In genomic region chr3:86917048-86917447, GRCm38 (mm10) we compare ENCODE assay signal across 18 mouse cellular contexts. TPM values are rescaled to one million over a fixed set of nuclear protein-coding genes. Genes with fewer than 3 reads are reported as not detected.
DNase-seq lines count a peak whose midpoint lies in the region; ATAC-seq and TF ChIP-seq lines count a peak whose summit lies in the region.
"Had no signal": no experiment of that assay in that cellular context is flagged by ENCODE, and none has a peak within 500 bp of the region (broad histone marks: within the 10 kb centered on the region; RNA-seq: fewer than 3 reads in every experiment).

No protein-coding gene starts in this region.

- no peak overlapping the region; the same call in 1 of the 2 replicates for H3K4me3 ChIP-seq in hindbrain, embryonic 12.5 days
- no peak overlapping the region for H3K4me3 ChIP-seq in hindbrain, embryonic 10.5 days
- H3K4me3 ChIP-seq in forebrain, embryonic 16.5 days (replicated peaks; ENCODE audit: low read length), result peak overlapping the region; percentile 13
- no peak overlapping the region for H3K4me3 ChIP-seq in midbrain, embryonic 13.5 days (replicated peaks)
- no peak overlapping the region for H3K4me3 ChIP-seq in neural tube, embryonic 15.5 days (replicated peaks)
- no peak overlapping the region for H3K4me3 ChIP-seq in stomach, postnatal 0 days (ENCODE audit: low read depth, low read length)
- H3K4me3 ChIP-seq: heart, embryonic 10.5 days had no signal

- no peak overlapping the region for H3K9ac ChIP-seq in hindbrain, embryonic 12.5 days
- no peak overlapping the region for H3K9ac ChIP-seq in forebrain, embryonic 16.5 days (replicated peaks; ENCODE audit: low read depth, low read length)
- no peak overlapping the region for H3K9ac ChIP-seq in midbrain, embryonic 13.5 days (replicated peaks)
- H3K9ac ChIP-seq in neural tube, embryonic 15.5 days (replicated peaks), result no peak overlapping the region
- H3K9ac ChIP-seq in stomach, postnatal 0 days (ENCODE audit: low read length), result no peak overlapping the region

- no peak for DNase-seq in hindbrain, embryonic 10.5 days (ENCODE audit: low spot score)
- no peak for DNase-seq in stomach, postnatal 0 days (ENCODE audit: low spot score)
- no peak for DNase-seq in cerebellum, postnatal 36 days
- DNase-seq: adrenal gland, postnatal 25 days; cerebellum, adult 11 months; cerebellum, postnatal 14 days; kidney, adult 2 months; kidney, postnatal 10 days; left cerebral cortex, postnatal 4 days; liver; thymus, adult 18-20 months; thymus, postnatal 4 days had no signal

- WGBS in hindbrain, embryonic 12.5 days, result 98% methylated on average over 5 of the region's 5 CpGs
- 92% methylated on average over 5 of the region's 5 CpGs for WGBS in hindbrain, embryonic 10.5 days
- WGBS in forebrain, embryonic 16.5 days, result 97% methylated on average over 5 of the region's 5 CpGs
- 96% methylated on average over 5 of the region's 5 CpGs for WGBS in midbrain, embryonic 13.5 days
- WGBS in neural tube, embryonic 15.5 days, result 96% methylated on average over 5 of the region's 5 CpGs
- 94% methylated on average over 5 of the region's 5 CpGs for WGBS in stomach, postnatal 0 days

- H3K27ac ChIP-seq in hindbrain, embryonic 12.5 days, result no peak overlapping the region
- no peak overlapping the region for H3K27ac ChIP-seq in hindbrain, embryonic 10.5 days
- H3K27ac ChIP-seq in forebrain, embryonic 16.5 days (ENCODE audit: low read length), result no peak overlapping the region
- H3K27ac ChIP-seq in midbrain, embryonic 13.5 days, result no peak overlapping the region
- H3K27ac ChIP-seq in neural tube, embryonic 15.5 days (replicated peaks), result no peak overlapping the region
- H3K27ac ChIP-seq in stomach, postnatal 0 days (replicated peaks), result no peak overlapping the region
- H3K27ac ChIP-seq: heart, embryonic 10.5 days had no signal

- ATAC-seq in hindbrain, embryonic 12.5 days (ENCODE audit: low FRiP score), result no peak
- ATAC-seq in forebrain, embryonic 16.5 days, result no peak
- ATAC-seq in midbrain, embryonic 13.5 days, result no peak
- no peak for ATAC-seq in neural tube, embryonic 15.5 days (ENCODE audit: low FRiP score)
- no peak for ATAC-seq in stomach, postnatal 0 days (ENCODE audit: low FRiP score, low TSS enrichment)
- ATAC-seq: lung, postnatal 0 days had no signal

- no peaks in the 10 kb centered on the region for H3K9me3 ChIP-seq in hindbrain, embryonic 12.5 days (replicated peaks)
- no peaks in the 10 kb centered on the region for H3K9me3 ChIP-seq in hindbrain, embryonic 10.5 days
- H3K9me3 ChIP-seq in forebrain, embryonic 16.5 days (ENCODE audit: control insufficient read depth, low read length), result no peaks in the 10 kb centered on the region
- H3K9me3 ChIP-seq in midbrain, embryonic 13.5 days, result no peaks in the 10 kb centered on the region
- no peaks in the 10 kb centered on the region for H3K9me3 ChIP-seq in neural tube, embryonic 15.5 days (replicated peaks)
- no peaks in the 10 kb centered on the region for H3K9me3 ChIP-seq in stomach, postnatal 0 days (ENCODE audit: control insufficient read depth, low read length)
- H3K9me3 ChIP-seq: heart, embryonic 10.5 days had no signal

- no peak for TF ChIP-seq CTCF in stomach, postnatal 0 days (IDR thresholded peaks at IDR 0.05; ENCODE audit: low read depth)

- no peak for TF ChIP-seq EP300 in stomach, postnatal 0 days (optimal IDR thresholded peaks at IDR 0.05)

- H3K27me3 ChIP-seq in hindbrain, embryonic 12.5 days, result no peaks in the 10 kb centered on the region
- peaks cover 14% of the 10 kb centered on the region for H3K27me3 ChIP-seq in hindbrain, embryonic 10.5 days (ENCODE audit: insufficient read depth, poor library complexity, severe bottlenecking)
- H3K27me3 ChIP-seq in forebrain, embryonic 16.5 days (replicated peaks; ENCODE audit: control insufficient read depth, insufficient read depth, low read length), result no peaks in the 10 kb centered on the region
- no peaks in the 10 kb centered on the region for H3K27me3 ChIP-seq in midbrain, embryonic 13.5 days
- H3K27me3 ChIP-seq in neural tube, embryonic 15.5 days (replicated peaks), result no peaks in the 10 kb centered on the region
- H3K27me3 ChIP-seq in stomach, postnatal 0 days (ENCODE audit: control insufficient read depth, insufficient read depth, low read length), result no peaks in the 10 kb centered on the region

- peaks cover 32% of the 10 kb centered on the region for H3K4me1 ChIP-seq in hindbrain, embryonic 12.5 days
- H3K4me1 ChIP-seq in hindbrain, embryonic 10.5 days (replicated peaks), result peaks cover 47% of the 10 kb centered on the region
- H3K4me1 ChIP-seq in forebrain, embryonic 16.5 days (replicated peaks; ENCODE audit: control insufficient read depth, insufficient read depth, low read length), result peaks cover 35% of the 10 kb centered on the region
- peaks cover 41% of the 10 kb centered on the region for H3K4me1 ChIP-seq in midbrain, embryonic 13.5 days (replicated peaks)
- peaks cover 54% of the 10 kb centered on the region for H3K4me1 ChIP-seq in neural tube, embryonic 15.5 days
- peaks cover 2% of the 10 kb centered on the region; the same call in 1 of the 2 replicates for H3K4me1 ChIP-seq in stomach, postnatal 0 days (replicated peaks; ENCODE audit: control insufficient read depth, insufficient read depth)

- H3K4me2 ChIP-seq in hindbrain, embryonic 12.5 days (replicated peaks), result peak overlapping the region; percentile 73
- peak overlapping the region; percentile 73 for H3K4me2 ChIP-seq in forebrain, embryonic 16.5 days (ENCODE audit: low read length)
- peak overlapping the region; percentile 68 for H3K4me2 ChIP-seq in midbrain, embryonic 13.5 days (replicated peaks)
- peak overlapping the region; percentile 66 for H3K4me2 ChIP-seq in neural tube, embryonic 15.5 days
- H3K4me2 ChIP-seq in stomach, postnatal 0 days (replicated peaks; ENCODE audit: low read depth), result no peak overlapping the region

- H3K36me3 ChIP-seq in hindbrain, embryonic 12.5 days, result peaks cover 12% of the 10 kb centered on the region; the same call in 1 of the 2 replicates
- H3K36me3 ChIP-seq in hindbrain, embryonic 10.5 days, result peaks cover 29% of the 10 kb centered on the region
- H3K36me3 ChIP-seq in forebrain, embryonic 16.5 days (ENCODE audit: control insufficient read depth, insufficient read depth), result 0 out of 2 replicates have a peak, but pooled peaks cover 2% of the 10 kb centered on the region
- peaks cover 11% of the 10 kb centered on the region for H3K36me3 ChIP-seq in midbrain, embryonic 13.5 days
- peaks cover 7% of the 10 kb centered on the region; the same call in 1 of the 2 replicates for H3K36me3 ChIP-seq in neural tube, embryonic 15.5 days
- no peaks in the 10 kb centered on the region for H3K36me3 ChIP-seq in stomach, postnatal 0 days (ENCODE audit: control insufficient read depth, insufficient read depth, low read length)
- H3K36me3 ChIP-seq: heart, embryonic 10.5 days had no signal

RNA-seq across cellular contexts. Expression of gene Dclk2, which starts 3.6 kb away (rescaled TPM):
- polyA plus RNA-seq in hindbrain, embryonic 12.5 days (2016; fragmentation: Nextera tagmentation; extraction: Ambion mirVana), result 74.8 and 88.3 TPM in 2 replicates
- 20.4 and 38.9 TPM in 2 replicates for polyA plus RNA-seq in hindbrain, embryonic 10.5 days (2016; fragmentation: Nextera tagmentation; extraction: Ambion mirVana)
- polyA plus RNA-seq in forebrain, embryonic 16.5 days (2015; fragmentation: Nextera tagmentation; extraction: Ambion mirVana), result 102 and 104 TPM in 2 replicates
- 77.4 and 79.2 TPM in 2 replicates for polyA plus RNA-seq in midbrain, embryonic 13.5 days (2015; fragmentation: Nextera tagmentation; extraction: Ambion mirVana)
- polyA plus RNA-seq in neural tube, embryonic 15.5 days (2015; fragmentation: Nextera tagmentation; extraction: Ambion mirVana), result 61.8 and 73.4 TPM in 2 replicates
- 2.0 and 2.3 TPM in 2 replicates for polyA plus RNA-seq in stomach, postnatal 0 days (2015; fragmentation: Nextera tagmentation; extraction: Ambion mirVana)
